Mouse (Mus musculus) heart, embryonic 16.5 days (tissue): ENCODE measurements around the gene Oprl1. TPM values are rescaled to one million over a fixed set of nuclear protein-coding genes. Genes with fewer than 3 reads are reported as not detected.

Source experiments
- ATAC-seq: fragments of 200-750 bp; cut with Nextera tagmentation; replicated peaks from 2 replicates; pipeline ENCODE4 v1.8.0; 2017; ENCODE audit warnings: moderate number of reproducible peaks; ENCODE audit not compliant: insufficient read depth, low FRiP score; ENCODE audit errors: extremely low read depth
- H3K27ac ChIP-seq: fragments of 300-500 bp; sonication (generic); 2 replicates; pipeline ENCODE4 v1.5.1; 2014; ENCODE audit warnings: mild to moderate bottlenecking, low read length, control low read depth, moderate library complexity
- H3K27me3 ChIP-seq: fragments of 300-500 bp; sonication (generic); 2 replicates; pipeline ENCODE4 v1.6.1; 2014; ENCODE audit warnings: low read length, mixed read lengths; ENCODE audit not compliant: control insufficient read depth, insufficient read depth
- H3K36me3 ChIP-seq: fragments of 300-500 bp; sonication (generic); 2 replicates; pipeline ENCODE4 v1.6.1; 2014; ENCODE audit not compliant: control insufficient read depth, insufficient read depth
- H3K4me1 ChIP-seq: fragments of 300-500 bp; sonication (generic); 2 replicates; pipeline ENCODE4 v1.6.1; 2014; ENCODE audit warnings: low read length, mixed read lengths; ENCODE audit not compliant: control insufficient read depth, insufficient read depth
- H3K4me2 ChIP-seq: fragments of 300-500 bp; sonication (generic); 2 replicates; pipeline ENCODE4 v1.6.1; 2014; ENCODE audit warnings: low read depth, mild to moderate bottlenecking, control low read depth, low read length
- H3K4me3 ChIP-seq: fragments of 300-500 bp; sonication (generic); 2 replicates; pipeline ENCODE4 v1.5.1; 2014; ENCODE audit warnings: mild to moderate bottlenecking, control low read depth, low read length
- H3K9ac ChIP-seq: fragments of 300-500 bp; sonication (generic); 2 replicates; pipeline ENCODE4 v1.6.1; 2014; ENCODE audit warnings: low read length, control low read depth
- H3K9me3 ChIP-seq: fragments of 300-500 bp; sonication (generic); replicated peaks from 2 replicates; pipeline ENCODE4 v1.6.1; 2016; ENCODE audit warnings: low read length; ENCODE audit not compliant: control insufficient read depth
- WGBS: fragments of 180-500 bp; shearing (Covaris S2); extraction: QIAGEN DNeasy Blood & Tissue Kit; methylation state at CpG from one replicate; pipeline ENCODE4 v1.1.7; 2014; 5-methylcytosine and 5-hydroxymethylcytosine counted together
- polyA plus RNA-seq: library from polyadenylated mRNA; unstranded; fragments of >200 nt; fragmentation: Nextera tagmentation; extraction: Ambion mirVana; gene quantifications from 2 replicates; pipeline ENCODE4 v1.2.1, GENCODE M21; 2015

The Oprl1 gene
- polyA plus RNA-seq, 1 experiment from 2014 or later = 1.2 TPM

DNA sequence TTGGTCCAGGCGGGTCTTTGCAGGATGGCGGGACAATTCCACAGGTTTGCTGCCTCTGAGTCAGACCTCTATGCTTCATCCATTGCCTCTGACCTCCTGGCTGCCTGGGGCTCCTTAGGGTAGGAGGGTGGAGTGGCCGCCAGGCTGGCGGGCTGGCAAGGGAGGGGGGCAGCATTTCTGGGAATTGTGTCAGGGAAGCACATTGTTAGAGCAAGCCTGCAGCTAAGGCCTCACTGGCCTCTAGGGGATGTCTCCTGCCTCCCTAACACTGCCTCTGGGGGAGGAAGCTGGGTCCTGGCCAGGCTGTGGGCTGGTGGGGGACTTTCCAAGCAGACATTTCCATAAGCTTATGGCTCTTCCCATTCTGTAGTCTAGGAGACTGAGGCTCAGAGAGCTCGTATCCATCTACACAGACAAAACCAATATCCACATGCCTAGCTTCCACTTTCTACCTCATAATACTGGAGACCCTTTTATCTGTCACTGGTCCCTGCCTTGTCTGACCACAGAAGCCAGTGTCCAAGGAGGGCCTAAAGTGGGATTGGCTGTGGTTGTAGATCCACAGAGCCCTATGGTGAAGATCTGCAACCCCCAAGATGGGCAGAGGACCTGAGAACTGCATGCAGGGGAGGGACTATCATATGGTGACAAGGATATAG is 37.6 kb upstream of the Oprl1 start:
- no peaks in the 10 kb centered on the region for H3K9me3 ChIP-seq
- 54% methylated on average over 5 of the region's 5 CpGs for WGBS
- H3K4me2 ChIP-seq = no peak overlapping the region
- peak overlapping the region; percentile 78 for H3K27ac ChIP-seq
- 0 out of 2 replicates have a peak, but pooled peaks have one; percentile 4 for ATAC-seq
- H3K4me1 ChIP-seq = peaks cover 14% of the 10 kb centered on the region
- H3K4me3 ChIP-seq = no peak overlapping the region
- peaks cover 13% of the 10 kb centered on the region for H3K27me3 ChIP-seq
- H3K36me3 ChIP-seq = no peaks in the 10 kb centered on the region
- no peak overlapping the region for H3K9ac ChIP-seq

GRCm38 (mm10) chr2:181677755-181678098 is 37.1 kb upstream of the Oprl1 start:
- no peaks in the 10 kb centered on the region for H3K9me3 ChIP-seq
- peaks cover 14% of the 10 kb centered on the region for H3K4me1 ChIP-seq
- H3K27ac ChIP-seq = peak overlapping the region; percentile 78
- H3K4me3 ChIP-seq = no peak overlapping the region
- no peak overlapping the region for H3K4me2 ChIP-seq
- H3K9ac ChIP-seq = no peak overlapping the region
- H3K36me3 ChIP-seq = no peaks in the 10 kb centered on the region
- 46% methylated on average over 3 of the region's 3 CpGs for WGBS
- peaks cover 8% of the 10 kb centered on the region for H3K27me3 ChIP-seq
- ATAC-seq = no peak

DNA sequence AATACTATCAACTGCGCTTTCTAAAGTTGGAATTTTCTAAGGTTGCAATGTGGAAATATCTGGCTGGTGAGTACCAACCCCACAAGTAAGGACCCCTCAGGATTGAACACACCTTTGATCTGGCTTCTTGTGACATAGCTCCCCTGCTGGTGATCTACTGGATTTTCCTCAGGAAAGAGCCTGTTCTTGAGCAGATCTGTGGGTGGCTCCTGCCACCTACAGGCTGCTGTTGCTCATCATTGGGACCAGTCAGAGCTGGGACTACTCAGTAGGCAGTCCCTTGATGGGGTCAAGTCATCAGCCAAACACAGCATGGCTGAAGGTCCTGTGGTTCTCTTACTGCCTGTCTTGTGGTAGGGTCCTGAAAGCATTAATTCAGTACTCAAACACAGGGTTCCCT is 36.0 kb upstream of the Oprl1 start:
- Histone ChIP-seq H3K27ac (no peak overlapping the region; the same call in 1 of the 2 replicates), H3K36me3 (no peaks in the 10 kb centered on the region), H3K9ac (no peak overlapping the region), H3K27me3 (no peaks in the 10 kb centered on the region), H3K4me1 (peaks cover 14% of the 10 kb centered on the region), H3K4me2 (no peak overlapping the region), H3K4me3 (no peak overlapping the region), H3K9me3 (no peaks in the 10 kb centered on the region)
- WGBS = 35% methylated on average over 1 of the region's 1 CpGs
- peak; percentile 63 for ATAC-seq

DNA sequence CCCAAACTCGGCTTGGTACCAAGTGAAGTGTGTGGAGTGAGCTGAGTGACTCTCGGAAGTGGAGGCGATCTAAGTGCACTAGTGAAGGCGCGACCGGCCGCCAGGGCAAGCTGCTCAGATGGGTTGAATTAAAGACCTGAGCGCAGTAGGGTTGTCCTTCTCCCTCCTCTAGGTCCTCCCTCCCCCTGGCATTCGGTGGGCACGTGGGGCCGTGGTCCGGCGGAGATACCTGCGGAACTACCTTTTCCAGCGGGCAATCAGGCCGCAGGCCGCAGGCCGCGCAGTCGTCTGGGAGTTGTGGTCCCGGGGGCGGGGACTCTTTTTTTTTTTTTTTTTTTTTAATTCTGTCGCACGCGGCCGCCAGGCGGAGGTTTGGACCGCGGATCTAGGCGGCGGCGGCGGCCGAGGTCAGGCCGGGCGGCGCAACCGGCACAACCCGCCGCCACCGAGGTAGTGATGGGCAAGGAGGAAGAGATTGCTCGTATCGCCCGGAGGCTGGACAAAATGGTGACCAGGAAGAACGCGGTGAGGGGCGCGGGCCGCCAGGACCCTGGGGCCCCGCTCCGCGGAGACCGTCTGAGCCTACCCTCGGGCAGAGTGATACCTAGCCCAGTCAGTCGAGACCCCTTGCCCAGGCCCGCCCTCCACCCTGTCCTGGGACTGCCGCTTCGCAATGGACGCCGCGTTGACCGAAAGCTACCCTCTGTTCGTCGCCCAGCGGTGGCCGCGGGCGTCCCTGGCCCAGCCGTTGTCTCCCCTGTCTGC is 34.7 kb upstream of the Oprl1 start, which contains the start of gene Tcea2:
Tcea2 (plus strand) TSS at position 360 of the 765 bp plus-strand sequence.
- Histone ChIP-seq H3K27ac (peak within 1 kb of the TSS; percentile 56), H3K4me1 (peaks cover 14% of the 10 kb centered on the region), H3K4me3 (peak within 1 kb of the TSS; percentile 76), H3K36me3 (peaks cover 2% of the 10 kb centered on the region; the same call in 1 of the 2 replicates), H3K9ac (peak within 1 kb of the TSS; percentile 78), H3K4me2 (peak within 1 kb of the TSS; percentile 79), H3K27me3 (no peaks in the 10 kb centered on the region), H3K9me3 (no peaks in the 10 kb centered on the region)
- peak; percentile 39 for ATAC-seq
- under 1% methylated on average over 56 of the region's 69 CpGs for WGBS

DNA sequence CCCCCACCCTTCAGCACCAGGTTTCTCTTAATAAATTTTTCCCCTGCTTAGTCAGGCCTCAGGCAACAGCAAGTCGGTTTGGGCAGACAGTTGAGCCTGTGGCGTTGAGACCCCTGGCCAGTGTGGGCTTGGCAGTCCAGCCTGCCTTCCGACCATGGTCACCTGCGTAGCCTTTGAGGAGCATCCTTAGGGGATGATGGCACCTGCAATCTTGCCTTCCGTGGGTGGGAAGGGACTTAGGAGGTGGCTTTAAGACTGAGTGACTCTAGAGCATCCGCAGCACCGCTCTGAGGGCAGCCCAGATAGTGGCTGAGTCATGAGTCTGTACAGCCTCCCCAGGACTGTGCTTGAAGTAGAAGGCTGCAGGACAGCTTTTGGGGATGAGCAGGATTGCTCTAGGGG is 34.1 kb upstream of the Oprl1 start:
- Histone ChIP-seq H3K27me3 (no peaks in the 10 kb centered on the region), H3K9me3 (no peaks in the 10 kb centered on the region), H3K4me2 (peak overlapping the region; percentile 79), H3K4me3 (peak overlapping the region; percentile 76), H3K27ac (no peak overlapping the region; the same call in 1 of the 2 replicates), H3K4me1 (peaks cover 8% of the 10 kb centered on the region), H3K9ac (peak overlapping the region; percentile 78), H3K36me3 (peaks cover 2% of the 10 kb centered on the region; the same call in 1 of the 2 replicates)
- ATAC-seq = peak; percentile 8
- 15% methylated on average over 7 of the region's 7 CpGs for WGBS

DNA sequence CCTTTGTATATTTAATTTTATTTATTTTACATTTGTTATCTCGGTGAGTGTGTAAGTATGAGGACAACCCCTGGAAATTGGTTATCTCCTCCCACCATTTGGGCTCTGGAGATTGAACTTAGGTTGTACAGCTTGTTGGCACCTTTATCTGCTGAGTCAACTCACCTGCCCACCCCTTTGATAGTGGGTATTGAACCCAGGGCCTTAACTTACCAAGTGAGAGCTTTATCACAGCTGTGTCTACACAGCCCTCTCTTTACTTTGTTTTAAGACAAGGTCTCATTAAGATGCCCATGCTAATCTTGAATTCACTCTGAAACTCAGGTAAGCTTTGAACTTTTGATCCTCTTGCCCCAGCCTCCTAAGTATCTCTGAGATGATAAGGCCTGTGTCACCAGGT is 32.8 kb upstream of the Oprl1 start:
- no peak overlapping the region for H3K9ac ChIP-seq

GRCm38 (mm10) chr2:181683381-181683780 is 31.4 kb upstream of the Oprl1 start:
- 51% methylated on average over 4 of the region's 4 CpGs for WGBS
- H3K4me2 ChIP-seq = no peak overlapping the region
- no peaks in the 10 kb centered on the region for H3K27me3 ChIP-seq

More for the DNA sequence above, 32.8 kb upstream of the Oprl1 start:
- ATAC-seq = no peak
- Histone ChIP-seq H3K27ac (no peak overlapping the region), H3K9me3 (no peaks in the 10 kb centered on the region), H3K4me3 (no peak overlapping the region), H3K27me3 (no peaks in the 10 kb centered on the region), H3K4me2 (no peak overlapping the region), H3K36me3 (peaks cover 2% of the 10 kb centered on the region; the same call in 1 of the 2 replicates), H3K4me1 (peaks cover 7% of the 10 kb centered on the region; the same call in 1 of the 2 replicates)
- 84% methylated on average over 1 of the region's 1 CpGs for WGBS

DNA sequence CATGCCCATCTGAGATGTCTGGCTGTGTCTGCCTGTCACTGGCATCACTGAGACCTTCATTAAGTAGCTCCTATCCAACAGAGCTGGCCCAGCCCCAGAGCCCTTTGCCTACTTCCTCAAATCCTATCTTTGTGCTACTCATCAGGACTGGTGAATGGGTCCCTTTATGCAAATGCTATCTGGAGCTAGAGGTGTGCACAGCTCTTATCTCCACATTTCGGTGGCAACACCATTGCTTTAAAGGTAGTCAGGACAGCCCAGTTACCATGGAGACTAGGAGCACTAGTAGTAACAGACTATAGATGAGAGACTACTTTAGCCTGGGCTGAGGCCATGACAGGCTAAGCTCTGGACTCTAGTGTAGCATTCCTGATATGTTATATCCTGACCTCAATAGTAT is 30.1 kb upstream of the Oprl1 start:
- H3K4me3 ChIP-seq = no peak overlapping the region
- H3K4me2 ChIP-seq = no peak overlapping the region
- 53% methylated on average over 1 of the region's 1 CpGs for WGBS

More at GRCm38 (mm10) chr2:181683381-181683780, 31.4 kb upstream of the Oprl1 start:
- Histone ChIP-seq H3K4me1 (peaks cover 7% of the 10 kb centered on the region; the same call in 1 of the 2 replicates), H3K9me3 (no peaks in the 10 kb centered on the region), H3K36me3 (peaks cover 7% of the 10 kb centered on the region; the same call in 1 of the 2 replicates), H3K4me3 (no peak overlapping the region), H3K27ac (no peak overlapping the region), H3K9ac (no peak overlapping the region)
- no peak for ATAC-seq

DNA sequence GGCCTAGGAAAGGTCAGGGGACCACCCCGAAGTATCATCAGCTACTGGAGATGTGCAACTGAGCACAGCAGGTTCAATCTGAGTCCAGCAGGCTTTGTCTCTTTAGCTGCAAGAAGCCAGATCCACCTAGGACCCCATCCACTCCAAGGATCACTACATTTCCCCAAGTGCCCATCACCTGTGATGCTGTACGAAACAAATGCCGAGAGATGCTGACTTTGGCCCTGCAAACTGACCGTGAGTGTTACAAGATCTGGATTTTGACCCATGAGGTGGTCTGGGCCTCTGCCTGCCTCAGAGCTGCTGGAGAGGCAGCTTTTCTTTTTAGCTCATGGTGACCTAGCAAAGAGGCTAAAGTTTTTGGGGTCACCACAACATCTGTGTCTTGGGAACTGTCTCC is 29.1 kb upstream of the Oprl1 start:
- H3K4me2 ChIP-seq = no peak overlapping the region
- H3K36me3 ChIP-seq = peaks cover 14% of the 10 kb centered on the region; the same call in 1 of the 2 replicates
- no peak overlapping the region for H3K27ac ChIP-seq
- no peak for ATAC-seq
- H3K9me3 ChIP-seq = no peaks in the 10 kb centered on the region
- 85% methylated on average over 4 of the region's 4 CpGs for WGBS
- no peak overlapping the region for H3K9ac ChIP-seq
- no peak overlapping the region for H3K4me3 ChIP-seq
- no peaks in the 10 kb centered on the region for H3K27me3 ChIP-seq
- peaks cover 3% of the 10 kb centered on the region; the same call in 1 of the 2 replicates for H3K4me1 ChIP-seq

More for the DNA sequence above, 30.1 kb upstream of the Oprl1 start:
- Histone ChIP-seq H3K36me3 (peaks cover 14% of the 10 kb centered on the region; the same call in 1 of the 2 replicates), H3K4me1 (peaks cover 3% of the 10 kb centered on the region; the same call in 1 of the 2 replicates), H3K27me3 (no peaks in the 10 kb centered on the region), H3K9ac (no peak overlapping the region), H3K27ac (no peak overlapping the region), H3K9me3 (no peaks in the 10 kb centered on the region)
- ATAC-seq = no peak
